Mouse (Mus musculus): ENCODE measurements around the gene Coq7.
A peak's percentile ranks its signal among the peaks of the same experiment; 100 is the strongest.

Coq7 gene

DNA sequence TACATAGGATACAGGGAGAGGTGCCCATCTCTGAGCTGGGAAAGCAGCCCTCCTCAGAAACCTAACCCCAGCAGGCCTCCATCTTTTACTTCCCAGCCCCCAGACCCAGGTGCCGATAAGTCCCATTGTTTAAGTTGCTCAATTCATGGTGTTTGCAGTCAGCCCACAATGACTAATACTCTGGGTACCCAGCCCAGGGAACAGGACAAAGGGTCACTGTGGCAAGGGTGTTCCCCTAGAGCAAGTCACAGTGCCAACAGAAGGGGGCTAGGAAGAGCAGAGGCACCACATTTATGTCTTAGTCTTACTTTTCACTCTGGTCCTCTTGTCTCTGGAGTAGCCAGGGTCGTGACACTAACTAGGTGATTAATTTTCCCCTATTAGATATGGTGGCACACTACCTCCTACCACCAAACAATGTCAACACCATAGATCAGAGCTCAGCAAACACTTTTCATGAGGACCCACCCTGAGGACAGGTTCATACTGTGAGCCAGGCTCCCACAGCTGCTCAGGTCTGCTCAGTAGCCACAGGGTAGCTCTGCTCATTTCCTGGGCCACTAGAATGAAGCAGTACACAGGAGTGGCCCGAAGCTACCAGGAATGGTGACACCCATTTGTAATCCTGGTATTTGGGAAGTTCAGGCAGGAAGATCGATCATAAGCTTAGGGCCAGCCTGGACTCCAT lies 38.1 kb downstream of the Coq7 start:
- no peak for DNase-seq (ENCODE audit: low spot score in 2 of 2)

DNA sequence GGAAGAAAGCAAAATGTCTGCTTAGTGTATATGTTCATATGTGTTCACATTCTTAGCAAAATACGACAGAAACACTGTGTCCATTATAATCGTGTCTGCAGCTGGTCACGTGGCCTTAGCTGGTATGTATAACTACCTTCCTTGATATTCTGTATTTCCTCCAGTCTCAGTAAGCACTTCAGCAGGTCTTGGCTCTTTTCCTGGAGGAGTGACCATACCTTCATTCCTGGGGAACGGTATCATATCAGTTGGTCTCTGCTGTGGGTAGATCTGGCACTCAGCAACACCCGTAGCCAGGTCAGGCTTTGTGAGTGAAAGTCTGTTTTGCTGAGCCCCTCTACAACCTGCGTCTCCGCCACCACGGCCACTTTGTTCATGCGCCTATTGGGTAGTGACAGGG lies 39.3 kb downstream of the Coq7 start:
- DNase-seq (ENCODE audit: low spot score in 2 of 2) = no peak

- DNase-seq (ENCODE audit: low spot score in 2 of 2) = peak; percentile 63 to 79
Observed at GRCm38 (mm10) chr7:118491431-118492147, 41.6 kb downstream of the Coq7 start, which contains the start of gene Itpripl2. Gene Itpripl2, minus strand, starts transcription at chr7:118491975.

GRCm38 (mm10) chr7:118490666-118491430 lies 42.3 kb downstream of the Coq7 start:
- peak; percentile 17 to 63 for DNase-seq (ENCODE audit: low spot score in 2 of 2)

GRCm38 (mm10) chr7:118489706-118490665 lies 43.2 kb downstream of the Coq7 start:
- peak; percentile 13 to 63 for DNase-seq (ENCODE audit: low spot score in 2 of 2)

GRCm38 (mm10) chr7:118488060-118488664 lies 45.0 kb downstream of the Coq7 start:
- no peak for DNase-seq (ENCODE audit: low spot score in 2 of 2)

DNA sequence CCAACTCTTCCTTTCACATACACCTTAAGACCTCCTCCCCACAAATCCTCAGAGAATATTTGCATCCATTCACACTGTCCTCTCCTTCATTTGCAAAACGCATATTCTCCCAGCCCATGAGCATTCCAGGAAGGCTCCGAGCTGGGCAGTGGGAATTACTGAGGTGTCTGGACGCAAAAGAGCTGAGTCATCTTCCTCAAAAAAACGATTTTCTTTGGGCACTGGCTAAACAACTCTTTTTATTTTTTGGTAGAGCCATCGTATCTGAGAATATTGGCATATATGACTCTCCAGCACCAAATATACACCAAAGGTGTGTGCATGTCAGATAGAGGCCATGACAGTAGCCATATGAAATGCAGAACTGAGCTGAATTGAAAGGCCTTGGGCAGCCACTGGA lies 46.2 kb downstream of the Coq7 start:
- DNase-seq (ENCODE audit: low spot score in 2 of 2) = no peak

DNA sequence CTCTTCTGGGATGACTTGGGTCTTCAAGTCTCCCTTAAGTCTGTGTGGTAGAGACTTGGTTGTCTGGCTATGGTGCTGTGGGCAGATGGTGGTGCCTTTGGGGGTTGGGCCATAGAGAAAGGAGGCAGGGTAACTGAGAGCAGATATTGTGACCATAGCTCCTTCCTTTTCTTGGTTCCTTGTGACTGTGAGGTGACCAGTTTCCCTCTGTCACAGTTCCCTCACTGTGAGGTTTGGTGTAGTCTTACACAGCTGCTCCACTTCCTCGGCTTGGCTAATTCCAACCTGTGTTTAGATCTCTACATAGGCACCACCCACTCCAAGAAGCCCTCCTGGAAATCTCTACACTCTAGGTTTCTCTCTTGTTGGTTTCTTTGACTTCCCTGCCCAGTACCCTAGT lies 49.2 kb downstream of the Coq7 start:
- no peak for DNase-seq (ENCODE audit: low spot score in 2 of 2)

DNA sequence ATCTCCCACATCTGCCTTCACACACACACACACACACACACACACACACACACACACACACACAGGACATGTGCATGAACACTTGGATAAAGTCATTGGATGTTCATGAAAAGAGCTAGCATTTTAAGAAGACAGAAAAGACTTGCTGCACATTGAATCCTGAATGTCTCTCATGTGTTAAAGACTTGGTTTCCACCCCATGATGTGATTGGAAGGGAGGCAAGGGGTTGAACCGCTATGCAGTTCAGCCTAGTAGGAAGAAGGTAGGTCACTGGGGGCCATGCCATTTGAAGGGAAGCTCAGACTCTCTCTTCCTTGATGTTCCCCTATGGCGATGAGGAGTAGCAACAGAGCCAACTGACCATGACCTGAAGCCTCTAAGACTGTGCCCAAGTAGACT lies 51.2 kb downstream of the Coq7 start:
- no peak for DNase-seq (ENCODE audit: low spot score in 2 of 2)

DNA sequence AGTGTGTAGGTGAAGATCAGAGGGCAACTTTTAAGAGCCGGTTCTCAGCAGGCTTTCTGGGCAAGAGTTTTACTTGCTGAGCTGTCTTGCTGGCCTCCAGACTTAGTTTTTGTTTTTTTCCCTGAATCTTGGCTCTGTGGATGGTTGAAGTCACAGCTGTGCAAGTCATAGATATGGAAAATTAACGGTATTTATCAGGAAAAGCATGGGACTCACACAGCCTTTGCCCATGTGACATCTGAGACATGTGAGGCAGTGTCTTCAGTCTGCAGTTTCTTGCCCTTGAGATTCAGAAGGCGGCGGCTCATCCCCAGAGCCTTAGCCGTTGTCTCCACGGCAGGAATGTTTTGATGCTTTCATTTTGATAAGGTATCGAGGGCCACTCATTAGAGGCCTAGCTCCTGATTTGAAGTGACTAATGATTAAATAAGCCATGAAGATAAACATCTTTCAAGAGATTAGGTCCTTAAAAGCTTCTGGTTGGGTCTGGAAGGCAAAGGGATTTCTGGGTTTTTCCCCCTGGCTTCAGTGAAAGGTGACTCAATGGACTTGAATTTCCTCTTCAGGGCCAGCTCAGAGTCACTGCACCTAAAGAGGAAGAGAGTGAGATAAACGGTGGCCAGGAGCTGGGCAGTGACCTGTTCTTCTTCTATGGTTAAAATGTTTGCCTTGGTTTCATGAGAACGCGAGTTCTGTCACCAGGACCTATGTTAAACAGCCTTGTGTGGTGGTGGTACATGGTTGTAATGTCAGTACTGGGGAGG lies 51.9 kb downstream of the Coq7 start:
- DNase-seq (ENCODE audit: low spot score in 2 of 2) = no peak

- no peak for DNase-seq (ENCODE audit: low spot score in 2 of 2)
Observed at GRCm38 (mm10) chr7:118480160-118480709, 52.9 kb downstream of the Coq7 start.

DNA sequence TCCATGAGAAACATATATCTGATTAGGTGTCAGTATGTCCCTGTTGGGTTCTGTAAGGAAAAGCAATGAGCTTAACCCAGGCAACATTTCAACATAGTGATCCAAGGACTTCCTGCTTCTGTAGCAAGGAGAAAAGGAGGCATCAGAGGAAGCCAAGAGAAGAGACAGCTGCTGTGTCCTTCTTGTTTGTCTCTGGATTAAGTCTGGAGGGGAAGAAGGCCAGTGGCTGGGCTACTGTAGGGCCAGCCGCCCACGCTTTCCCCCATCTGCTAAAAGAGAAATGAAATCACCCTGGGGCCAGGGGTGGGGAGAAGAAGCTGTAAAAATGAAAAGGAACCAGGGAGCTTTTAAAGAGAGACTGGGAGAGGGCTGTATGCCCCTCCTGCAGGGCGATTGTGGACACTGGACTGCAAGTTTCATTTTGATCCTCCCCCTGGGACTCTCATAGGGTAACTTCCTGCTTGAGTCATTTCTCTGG lies 54.3 kb downstream of the Coq7 start:
- no peak for DNase-seq (ENCODE audit: low spot score in 2 of 2)

- no peak for DNase-seq (ENCODE audit: low spot score in 2 of 2)
Observed at GRCm38 (mm10) chr7:118476428-118476827, 56.7 kb downstream of the Coq7 start.

GRCm38 (mm10) chr7:118475008-118475705 lies 58.0 kb downstream of the Coq7 start:
- no peak for DNase-seq (ENCODE audit: low spot score in 2 of 2)

DNA sequence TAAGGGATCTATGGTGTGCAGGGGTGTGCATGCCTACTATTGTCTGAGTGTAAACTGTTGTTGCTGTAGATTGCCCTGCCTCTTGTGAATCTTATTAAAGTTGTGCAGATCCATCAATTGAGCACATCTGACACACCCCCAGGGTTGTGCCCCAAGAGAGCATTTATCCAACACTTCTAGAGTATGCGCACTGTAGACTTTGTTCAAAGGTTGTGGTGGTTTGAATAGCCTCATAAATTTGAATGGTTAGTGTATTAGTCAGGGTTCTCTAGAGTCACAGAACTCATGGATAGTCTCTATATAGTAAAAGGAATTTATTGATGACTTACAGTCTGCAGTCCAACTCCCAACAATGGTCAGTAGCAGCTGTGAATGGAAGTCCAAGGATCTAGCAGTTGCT lies 60.3 kb downstream of the Coq7 start:
- no peak for DNase-seq (ENCODE audit: low spot score in 2 of 2)

GRCm38 (mm10) chr7:118468060-118468459 lies 65.1 kb downstream of the Coq7 start:
- no peak for DNase-seq (ENCODE audit: low spot score in 2 of 2)

DNA sequence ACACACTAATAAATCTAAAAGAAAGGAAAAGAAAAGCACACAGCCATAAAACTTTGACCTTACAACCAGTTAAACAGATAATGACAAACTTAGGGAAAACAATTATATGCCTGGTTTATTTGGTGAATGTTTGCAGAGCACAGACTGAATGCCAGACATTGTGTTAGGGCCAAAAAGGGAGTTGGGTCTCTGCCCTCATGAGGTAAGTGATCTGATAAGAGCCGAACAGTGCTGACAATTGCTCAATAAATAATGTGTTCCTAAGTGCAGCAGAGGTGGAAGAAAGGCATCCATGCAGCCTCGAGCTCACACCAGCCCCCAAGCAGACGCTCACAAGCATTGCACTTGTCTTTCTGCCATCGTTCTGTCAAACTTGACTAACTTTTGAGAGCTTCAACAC lies 68.7 kb downstream of the Coq7 start:
- no peak for DNase-seq (ENCODE audit: low spot score in 2 of 2)

DNA sequence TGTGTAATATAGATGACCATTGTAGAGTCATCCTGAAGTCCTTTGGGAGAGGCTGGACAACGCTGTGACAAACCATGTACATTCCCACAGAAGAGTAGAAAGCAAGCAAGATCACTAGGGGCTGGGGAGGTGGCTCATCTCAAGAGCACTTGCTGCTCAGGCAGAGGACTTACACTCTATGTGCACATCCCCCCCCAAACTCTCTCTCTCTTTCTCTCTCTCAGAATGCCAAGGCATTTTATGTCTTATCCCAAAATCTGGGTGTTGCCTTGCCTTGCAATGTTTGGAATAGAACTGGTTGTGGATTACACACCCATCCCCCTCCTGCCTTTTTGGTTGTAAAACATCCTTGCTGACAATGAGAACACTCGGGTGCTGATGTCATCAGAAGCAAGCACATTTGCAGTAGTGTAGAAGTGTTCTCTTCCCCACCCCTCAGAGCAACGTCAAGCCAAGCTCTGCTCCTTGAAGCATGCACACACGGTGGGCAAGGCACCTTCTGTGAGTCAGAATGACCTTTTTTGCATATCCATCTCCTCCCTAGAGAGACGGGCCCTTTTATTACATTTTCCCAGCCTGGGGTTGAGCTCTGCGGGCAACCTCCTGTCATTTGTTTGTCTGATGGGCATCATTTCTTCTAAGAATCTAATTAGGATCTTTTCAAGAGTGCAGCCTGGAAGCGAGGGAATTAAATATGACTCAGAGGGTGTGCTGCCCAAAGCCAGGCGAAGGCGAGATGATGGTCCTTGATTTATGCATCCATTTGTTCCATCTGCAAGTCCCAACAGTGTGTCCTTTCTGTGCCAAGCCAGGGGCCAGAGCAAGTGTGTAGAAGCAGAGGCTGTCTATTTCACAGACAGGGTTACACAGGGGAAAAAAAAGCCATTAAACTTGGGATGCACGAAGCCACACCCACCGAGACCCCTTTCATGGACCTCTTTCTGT lies 70.1 kb downstream of the Coq7 start:
- DNase-seq (ENCODE audit: low spot score in 2 of 2) = no peak
